Mouse (Mus musculus): ENCODE results near the gene Cd4. TPM values are rescaled to one million over a fixed set of nuclear protein-coding genes. Genes with fewer than 3 reads are reported as not detected.

The Cd4 gene
- polyA plus RNA-seq, 1 experiment from 2014 or later: 0.14 TPM

GRCm38 (mm10) chr6:124917518-124918330 is 29.7 kb upstream of the Cd4 start:
- WGBS (ENCODE audit: insufficient replicate concordance): 2% methylated on average over 28 of the region's 89 CpGs
- H3K36me3 ChIP-seq (replicated peaks; ENCODE audit: insufficient read depth, low read length): peaks cover 12% of the 10 kb centered on the region; the same call in 1 of the 2 replicates
- DNase-seq (peak; percentile 82), ATAC-seq (peak; percentile 54)
- peak overlapping the region; percentile 77 for H3K4me2 ChIP-seq (ENCODE audit: low read depth, low read length)
- TF ChIP-seq CTCF (IDR thresholded peaks at IDR 0.05; ENCODE audit: low read depth) (no peak), EP300 (IDR thresholded peaks at IDR 0.05; ENCODE audit: low read depth) (no peak)
- no peaks in the 10 kb centered on the region for H3K9me3 ChIP-seq (ENCODE audit: low read length)
- peaks cover 37% of the 10 kb centered on the region for H3K27me3 ChIP-seq (ENCODE audit: insufficient read depth, low read length)
- H3K27ac ChIP-seq (ENCODE audit: low read depth): peak overlapping the region; percentile 96
- H3K4me3 ChIP-seq (ENCODE audit: low read depth, low read length): peak overlapping the region; percentile 78
- H3K9ac ChIP-seq (replicated peaks): peak overlapping the region; percentile 85
- peaks cover 22% of the 10 kb centered on the region for H3K4me1 ChIP-seq (ENCODE audit: insufficient read depth)

GRCm38 (mm10) chr6:124916695-124917517 is 28.9 kb upstream of the Cd4 start:
- Histone ChIP-seq H3K9me3 (ENCODE audit: low read length) (no peaks in the 10 kb centered on the region), H3K27ac (ENCODE audit: low read depth) (peak overlapping the region; percentile 96), H3K27me3 (ENCODE audit: insufficient read depth, low read length) (peaks cover 37% of the 10 kb centered on the region), H3K4me2 (ENCODE audit: low read depth, low read length) (peak overlapping the region; percentile 77), H3K36me3 (replicated peaks; ENCODE audit: insufficient read depth, low read length) (peaks cover 12% of the 10 kb centered on the region; the same call in 1 of the 2 replicates), H3K4me3 (ENCODE audit: low read depth, low read length) (peak overlapping the region; percentile 78), H3K4me1 (ENCODE audit: insufficient read depth) (peaks cover 22% of the 10 kb centered on the region), H3K9ac (replicated peaks) (peak overlapping the region; percentile 85)
- no peak for TF ChIP-seq EP300 (IDR thresholded peaks at IDR 0.05; ENCODE audit: low read depth)
- TF ChIP-seq CTCF (IDR thresholded peaks at IDR 0.05; ENCODE audit: low read depth): peak; percentile 50
- 3% methylated on average over 49 of the region's 67 CpGs for WGBS (ENCODE audit: insufficient replicate concordance)
- DNase-seq (peak; percentile 91), ATAC-seq (peak; percentile 76)

- TF ChIP-seq EP300 (IDR thresholded peaks at IDR 0.05; ENCODE audit: low read depth): no peak
- TF ChIP-seq CTCF (IDR thresholded peaks at IDR 0.05; ENCODE audit: low read depth): no peak
- H3K36me3 ChIP-seq (replicated peaks; ENCODE audit: insufficient read depth, low read length): peaks cover 12% of the 10 kb centered on the region; the same call in 1 of the 2 replicates
- peak overlapping the region; percentile 96 for H3K27ac ChIP-seq (ENCODE audit: low read depth)
- H3K9ac ChIP-seq (replicated peaks): peak overlapping the region; percentile 85
- H3K27me3 ChIP-seq (ENCODE audit: insufficient read depth, low read length): peaks cover 41% of the 10 kb centered on the region
- no peaks in the 10 kb centered on the region for H3K9me3 ChIP-seq (ENCODE audit: low read length)
- DNase-seq: peak; percentile 40
- 18% methylated on average over 12 of the region's 12 CpGs for WGBS (ENCODE audit: insufficient replicate concordance)
- peak; percentile 33 for ATAC-seq
- peaks cover 22% of the 10 kb centered on the region for H3K4me1 ChIP-seq (ENCODE audit: insufficient read depth)
- peak overlapping the region; percentile 77 for H3K4me2 ChIP-seq (ENCODE audit: low read depth, low read length)
- peak overlapping the region; percentile 78 for H3K4me3 ChIP-seq (ENCODE audit: low read depth, low read length)
These were observed 28.1 kb upstream of the Cd4 start for GRCm38 (mm10) chr6:124915942-124916694.

- ATAC-seq (no peak), DNase-seq (no peak)
- Histone ChIP-seq H3K27ac (ENCODE audit: low read depth) (peak overlapping the region; percentile 96), H3K27me3 (ENCODE audit: insufficient read depth, low read length) (peaks cover 41% of the 10 kb centered on the region), H3K9ac (replicated peaks) (peak overlapping the region; percentile 85), H3K4me3 (ENCODE audit: low read depth, low read length) (peak overlapping the region; percentile 78), H3K9me3 (ENCODE audit: low read length) (no peaks in the 10 kb centered on the region), H3K4me2 (ENCODE audit: low read depth, low read length) (peak overlapping the region; percentile 77), H3K36me3 (replicated peaks; ENCODE audit: insufficient read depth, low read length) (peaks cover 12% of the 10 kb centered on the region; the same call in 1 of the 2 replicates), H3K4me1 (ENCODE audit: insufficient read depth) (peaks cover 22% of the 10 kb centered on the region)
- TF ChIP-seq CTCF (IDR thresholded peaks at IDR 0.05; ENCODE audit: low read depth) (no peak), EP300 (IDR thresholded peaks at IDR 0.05; ENCODE audit: low read depth) (no peak)
- WGBS (ENCODE audit: insufficient replicate concordance): 38% methylated on average over 21 of the region's 22 CpGs
These were observed 27.3 kb upstream of the Cd4 start for GRCm38 (mm10) chr6:124915160-124915941.

- Histone ChIP-seq H3K36me3 (replicated peaks; ENCODE audit: insufficient read depth, low read length) (peaks cover 12% of the 10 kb centered on the region; the same call in 1 of the 2 replicates), H3K9ac (replicated peaks) (no peak overlapping the region), H3K4me3 (ENCODE audit: low read depth, low read length) (no peak overlapping the region), H3K4me2 (ENCODE audit: low read depth, low read length) (no peak overlapping the region), H3K27ac (ENCODE audit: low read depth) (no peak overlapping the region), H3K4me1 (ENCODE audit: insufficient read depth) (peaks cover 20% of the 10 kb centered on the region), H3K9me3 (ENCODE audit: low read length) (no peaks in the 10 kb centered on the region), H3K27me3 (ENCODE audit: insufficient read depth, low read length) (peaks cover 45% of the 10 kb centered on the region)
- TF ChIP-seq EP300 (IDR thresholded peaks at IDR 0.05; ENCODE audit: low read depth) (no peak), CTCF (IDR thresholded peaks at IDR 0.05; ENCODE audit: low read depth) (no peak)
- WGBS (ENCODE audit: insufficient replicate concordance): 85% methylated on average over 7 of the region's 7 CpGs
- DNase-seq (no peak), ATAC-seq (no peak)
These were observed 26.5 kb upstream of the Cd4 start for GRCm38 (mm10) chr6:124914511-124914910.
